Mouse (Mus musculus): ENCODE measurements around the gene Ganc.

Gene Ganc

DNA sequence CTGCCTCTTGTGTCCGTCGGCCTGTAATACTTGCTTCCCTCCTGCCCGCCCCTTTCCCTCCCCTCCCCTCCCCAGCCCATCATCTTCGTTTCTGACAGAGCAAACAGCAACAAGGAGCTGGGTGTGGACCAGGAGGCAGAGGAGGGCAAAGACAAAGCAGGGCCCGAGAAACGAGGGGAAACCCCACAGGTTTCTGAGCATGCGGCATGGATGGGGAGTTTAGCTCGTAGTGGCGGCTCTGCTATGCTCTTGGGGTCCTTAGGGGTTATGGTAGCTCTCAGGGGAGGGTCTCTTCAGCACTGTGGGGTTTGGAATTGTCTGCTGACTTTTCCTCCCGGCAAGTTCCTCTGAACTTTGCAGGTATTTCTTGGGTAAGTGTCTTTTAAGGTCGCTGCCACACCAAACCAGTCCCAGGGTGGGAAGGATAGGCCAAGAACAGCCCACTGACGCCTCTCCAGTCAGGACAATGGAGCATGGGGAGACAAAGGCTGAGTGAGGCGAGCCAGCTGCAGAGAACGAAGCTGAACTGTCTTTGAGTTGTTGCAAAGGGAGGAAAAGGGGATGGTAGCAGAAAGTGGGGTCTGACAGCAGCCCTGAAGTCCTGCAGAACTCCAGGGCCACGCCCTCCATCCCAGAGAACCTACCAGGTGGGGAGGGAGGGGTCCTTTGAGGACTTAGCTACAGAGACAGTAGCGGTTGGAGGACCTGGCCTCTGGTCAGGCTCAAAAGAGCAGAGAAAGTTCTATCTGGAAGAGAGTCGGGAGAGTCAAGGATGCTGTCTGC lies 97.6 kb downstream of the Ganc start:
- DNase-seq (ENCODE audit: low spot score in 2 of 2): no peak

DNA sequence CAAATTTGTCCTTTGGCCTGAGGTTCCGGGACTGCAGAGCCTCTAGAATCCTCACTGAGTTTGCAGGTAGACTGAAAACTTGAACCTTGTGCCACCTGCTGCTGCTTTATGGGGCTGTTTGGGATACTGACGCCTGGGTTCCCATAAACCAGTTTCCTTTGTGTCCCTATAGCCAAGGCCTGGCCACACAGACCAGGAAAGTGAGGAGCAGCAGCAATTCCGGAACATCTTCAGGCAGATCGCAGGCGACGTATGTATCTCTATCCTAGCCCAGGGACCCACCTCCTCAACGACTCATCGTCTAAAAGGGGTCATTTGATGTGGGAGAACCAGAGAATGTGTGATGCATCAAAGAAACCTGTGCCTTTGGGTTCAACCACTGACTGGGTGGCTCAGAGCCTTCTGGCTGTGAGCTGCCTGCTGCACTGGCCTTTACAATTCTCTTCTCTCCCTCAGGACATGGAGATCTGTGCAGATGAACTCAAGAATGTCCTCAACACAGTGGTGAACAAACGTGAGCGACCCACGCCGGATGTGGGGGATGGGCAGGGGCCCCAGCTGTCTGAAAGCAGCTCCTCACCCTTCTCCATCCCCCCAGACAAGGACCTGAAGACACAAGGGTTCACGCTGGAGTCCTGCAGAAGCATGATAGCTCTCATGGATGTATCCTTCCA lies 98.4 kb downstream of the Ganc start:
- DNase-seq (ENCODE audit: low spot score in 2 of 2): no peak

DNA sequence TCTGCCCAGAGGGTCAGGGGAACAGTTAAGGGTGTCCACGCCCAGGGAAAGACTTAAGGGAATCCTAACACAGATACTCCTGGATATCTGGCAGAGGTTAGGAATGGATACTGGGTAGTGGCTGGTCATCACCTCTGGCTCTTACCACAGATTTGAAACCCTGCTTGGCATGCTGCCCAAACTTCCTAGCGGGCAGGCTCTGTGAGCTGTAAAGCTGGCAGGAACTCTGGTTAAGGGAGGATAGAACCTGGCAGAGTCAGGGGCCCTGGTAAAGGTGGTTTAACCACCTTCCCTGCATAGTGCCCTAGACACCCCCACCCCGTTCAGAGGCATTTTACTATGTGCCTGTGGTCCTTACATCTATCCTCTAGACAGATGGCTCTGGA lies 98.9 kb downstream of the Ganc start:
- peak in 1 of 2 experiments; percentile 11 for DNase-seq (ENCODE audit: low spot score in 2 of 2)

DNA sequence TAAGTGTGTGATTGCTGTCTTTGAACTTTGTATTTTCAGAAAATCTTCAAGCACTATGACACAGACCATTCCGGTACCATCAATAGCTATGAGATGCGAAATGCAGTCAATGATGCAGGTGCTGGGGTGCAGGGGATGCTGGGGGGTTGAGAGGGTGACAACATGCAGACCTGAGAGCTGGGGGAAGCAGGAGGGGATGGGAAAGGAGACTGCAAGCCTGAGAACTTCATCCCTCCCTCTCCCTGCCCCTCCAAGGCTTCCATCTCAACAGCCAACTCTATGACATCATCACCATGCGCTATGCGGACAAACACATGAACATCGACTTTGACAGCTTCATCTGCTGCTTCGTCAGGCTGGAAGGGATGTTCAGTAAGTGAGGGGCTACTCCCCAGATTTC lies 99.4 kb downstream of the Ganc start:
- no peak for DNase-seq (ENCODE audit: low spot score in 2 of 2)

DNA sequence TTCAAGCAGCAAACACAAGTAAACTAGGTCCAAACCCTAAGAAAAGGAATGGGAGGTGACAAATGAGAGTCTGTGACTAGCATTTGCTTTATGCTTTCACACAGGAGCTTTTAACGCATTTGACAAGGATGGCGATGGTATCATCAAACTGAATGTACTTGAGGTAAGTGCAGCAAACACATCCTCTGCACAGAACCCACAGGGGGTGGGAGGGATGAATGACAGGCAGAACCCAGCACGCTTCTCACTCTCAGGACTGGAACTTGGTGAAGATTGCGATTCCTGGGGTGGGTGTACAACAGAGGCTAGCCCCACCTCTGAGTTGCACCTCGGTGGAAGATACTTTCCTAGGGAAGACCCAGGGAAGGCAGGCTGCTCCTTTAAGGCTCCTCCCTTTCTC lies 100.3 kb downstream of the Ganc start:
- DNase-seq (ENCODE audit: low spot score in 2 of 2): no peak
